Mouse (Mus musculus): ENCODE results near the gene Gm9733. TPM values are rescaled to one million over a fixed set of nuclear protein-coding genes. Genes with fewer than 3 reads are reported as not detected.

Gene Gm9733
- polyA plus RNA-seq (2015; fragmentation: Illumina TruSeq; extraction: RNeasy Lipid Tissue Mini Kit (QIAGEN cat#74804); ENCODE audit: insufficient read depth, low read depth, low replicate concordance): not detected

DNA sequence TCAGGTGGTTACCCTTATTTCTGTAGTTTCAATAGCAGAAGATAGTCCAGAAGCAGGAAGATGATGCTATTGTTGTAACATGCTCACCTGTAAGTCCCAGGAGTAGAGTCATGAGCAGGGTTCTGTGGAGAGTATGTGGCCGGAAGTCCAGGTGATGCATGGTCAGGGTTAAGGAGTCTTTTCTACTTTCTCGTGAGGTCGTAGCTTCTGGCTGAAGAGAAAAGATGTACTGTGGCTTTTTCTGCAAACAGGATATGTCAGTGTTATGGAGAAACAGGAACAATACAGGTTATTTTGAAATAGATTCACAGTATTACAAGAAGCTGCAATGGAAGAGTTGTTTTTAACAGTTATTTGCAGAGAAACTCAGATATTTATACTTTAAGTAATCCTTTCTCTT, at the start of gene Gm9733:
TSS of gene Gm9733 (minus strand) at position 240 of the 400 bp plus-strand sequence.

Other genes with a start within 250 kb of the Gm9733 start
- gene Sirpb1a, start 94.2 kb upstream of the Gm9733 start, polyA plus RNA-seq (2015; fragmentation: Illumina TruSeq; extraction: RNeasy Lipid Tissue Mini Kit (QIAGEN cat#74804); ENCODE audit: insufficient read depth, low read depth, low replicate concordance): not detected
- gene Sirpb1b, start 242.8 kb upstream of the Gm9733 start, polyA plus RNA-seq (2015; fragmentation: Illumina TruSeq; extraction: RNeasy Lipid Tissue Mini Kit (QIAGEN cat#74804); ENCODE audit: insufficient read depth, low read depth, low replicate concordance): not detected

Data from pancreas, adult 10 weeks (tissue).